Mouse (Mus musculus): ENCODE measurements around the gene Fsd1. TPM values are rescaled to one million over a fixed set of nuclear protein-coding genes. Genes with fewer than 3 reads are reported as not detected.
A peak's percentile ranks its signal among the peaks of the same experiment; 100 is the strongest.

Fsd1 gene
- polyA plus RNA-seq, 1 experiment = 0.17 TPM

GRCm38 (mm10) chr17:55953751-55954150 lies 32.6 kb upstream of the Fsd1 start:
- H3K4me3 ChIP-seq (replicated peaks; ENCODE audit: extremely low read depth, low read depth, low read length) = no peak overlapping the region
- H3K4me1 ChIP-seq (ENCODE audit: control insufficient read depth, insufficient read depth, low read length) = no peaks in the 10 kb centered on the region; the same call in 1 of the 2 replicates
- 67% methylated on average over 6 of the region's 6 CpGs for WGBS
- no peak for TF ChIP-seq CTCF (IDR thresholded peaks at IDR 0.05; ENCODE audit: insufficient read depth, low read length)
- no peak for DNase-seq

- 28% methylated on average over 16 of the region's 16 CpGs for WGBS
- Histone ChIP-seq H3K4me1 (ENCODE audit: control insufficient read depth, insufficient read depth, low read length) (no peaks in the 10 kb centered on the region; the same call in 1 of the 2 replicates), H3K4me3 (replicated peaks; ENCODE audit: extremely low read depth, low read depth, low read length) (no peak overlapping the region)
- no peak for DNase-seq
- TF ChIP-seq CTCF (IDR thresholded peaks at IDR 0.05; ENCODE audit: insufficient read depth, low read length) (no peak), POLR2A (IDR thresholded peaks at IDR 0.05; ENCODE audit: borderline replicate concordance, extremely low read depth, low read depth, low read length) (no peak)
Measured at GRCm38 (mm10) chr17:55954229-55954628, 32.1 kb upstream of the Fsd1 start.

GRCm38 (mm10) chr17:55956129-55956528 lies 30.2 kb upstream of the Fsd1 start:
- TF ChIP-seq CTCF (IDR thresholded peaks at IDR 0.05; ENCODE audit: insufficient read depth, low read length) = no peak
- no peak for TF ChIP-seq POLR2A (IDR thresholded peaks at IDR 0.05; ENCODE audit: borderline replicate concordance, extremely low read depth, low read depth, low read length)
- peak; percentile 83 for DNase-seq
- Histone ChIP-seq H3K4me3 (replicated peaks; ENCODE audit: extremely low read depth, low read depth, low read length) (peak overlapping the region; percentile 45), H3K4me1 (ENCODE audit: control insufficient read depth, insufficient read depth, low read length) (peaks cover 2% of the 10 kb centered on the region; the same call in 1 of the 2 replicates)
- 10% methylated on average over 26 of the region's 26 CpGs for WGBS

GRCm38 (mm10) chr17:55956591-55956990 lies 29.7 kb upstream of the Fsd1 start:
- no peak for TF ChIP-seq POLR2A (IDR thresholded peaks at IDR 0.05; ENCODE audit: borderline replicate concordance, extremely low read depth, low read depth, low read length)
- no peak for TF ChIP-seq CTCF (IDR thresholded peaks at IDR 0.05; ENCODE audit: insufficient read depth, low read length)
- Histone ChIP-seq H3K4me3 (replicated peaks; ENCODE audit: extremely low read depth, low read depth, low read length) (no peak overlapping the region), H3K4me1 (ENCODE audit: control insufficient read depth, insufficient read depth, low read length) (peaks cover 2% of the 10 kb centered on the region; the same call in 1 of the 2 replicates)
- 41% methylated on average over 6 of the region's 6 CpGs for WGBS
- DNase-seq = no peak

- H3K4me1 ChIP-seq (ENCODE audit: control insufficient read depth, insufficient read depth, low read length) = peaks cover 2% of the 10 kb centered on the region; the same call in 1 of the 2 replicates
- WGBS = 18% methylated on average over 9 of the region's 9 CpGs
- TF ChIP-seq CTCF (IDR thresholded peaks at IDR 0.05; ENCODE audit: insufficient read depth, low read length) (peak; percentile 82), POLR2A (IDR thresholded peaks at IDR 0.05; ENCODE audit: borderline replicate concordance, extremely low read depth, low read depth, low read length) (no peak)
- H3K4me3 ChIP-seq (replicated peaks; ENCODE audit: extremely low read depth, low read depth, low read length) = no peak overlapping the region
- DNase-seq = peak; percentile 74
Measured at GRCm38 (mm10) chr17:55957168-55957567, 29.1 kb upstream of the Fsd1 start.

- no peak for DNase-seq
- TF ChIP-seq CTCF (IDR thresholded peaks at IDR 0.05; ENCODE audit: insufficient read depth, low read length) (no peak), POLR2A (IDR thresholded peaks at IDR 0.05; ENCODE audit: borderline replicate concordance, extremely low read depth, low read depth, low read length) (no peak)
- WGBS = 73% methylated on average over 13 of the region's 13 CpGs
- Histone ChIP-seq H3K4me1 (ENCODE audit: control insufficient read depth, insufficient read depth, low read length) (peaks cover 2% of the 10 kb centered on the region; the same call in 1 of the 2 replicates), H3K4me3 (replicated peaks; ENCODE audit: extremely low read depth, low read depth, low read length) (no peak overlapping the region)
Measured at GRCm38 (mm10) chr17:55957726-55958583, 28.4 kb upstream of the Fsd1 start.

GRCm38 (mm10) chr17:55958584-55958886 lies 27.8 kb upstream of the Fsd1 start:
- no peak for TF ChIP-seq CTCF (IDR thresholded peaks at IDR 0.05; ENCODE audit: insufficient read depth, low read length)
- H3K4me3 ChIP-seq (replicated peaks; ENCODE audit: extremely low read depth, low read depth, low read length) = no peak overlapping the region
- no peak for DNase-seq
- peaks cover 2% of the 10 kb centered on the region; the same call in 1 of the 2 replicates for H3K4me1 ChIP-seq (ENCODE audit: control insufficient read depth, insufficient read depth, low read length)
- WGBS = 31% methylated on average over 2 of the region's 2 CpGs

- TF ChIP-seq CTCF (IDR thresholded peaks at IDR 0.05; ENCODE audit: insufficient read depth, low read length) = no peak
- peak; percentile 85; the same call in 1 of the 2 replicates for TF ChIP-seq POLR2A (IDR thresholded peaks at IDR 0.05; ENCODE audit: borderline replicate concordance, extremely low read depth, low read depth, low read length)
- H3K4me3 ChIP-seq (replicated peaks; ENCODE audit: extremely low read depth, low read depth, low read length) = peak within 1 kb of the TSS; percentile 69
- DNase-seq = peak; percentile 93
- WGBS = under 1% methylated on average over 46 of the region's 46 CpGs
- H3K4me1 ChIP-seq (ENCODE audit: control insufficient read depth, insufficient read depth, low read length) = peaks cover 2% of the 10 kb centered on the region; the same call in 1 of the 2 replicates
Measured at GRCm38 (mm10) chr17:55958918-55959728, 27.2 kb upstream of the Fsd1 start, which contains the start of gene Yju2. Yju2 (plus strand) TSS chr17:55959099.

GRCm38 (mm10) chr17:55959946-55960740 lies 26.2 kb upstream of the Fsd1 start:
- H3K4me3 ChIP-seq (replicated peaks; ENCODE audit: extremely low read depth, low read depth, low read length) = no peak overlapping the region
- TF ChIP-seq CTCF (IDR thresholded peaks at IDR 0.05; ENCODE audit: insufficient read depth, low read length) (no peak), POLR2A (IDR thresholded peaks at IDR 0.05; ENCODE audit: borderline replicate concordance, extremely low read depth, low read depth, low read length) (no peak)
- no peak for DNase-seq
- H3K4me1 ChIP-seq (ENCODE audit: control insufficient read depth, insufficient read depth, low read length) = peaks cover 2% of the 10 kb centered on the region; the same call in 1 of the 2 replicates
- WGBS = 70% methylated on average over 10 of the region's 10 CpGs
